Mouse (Mus musculus): ENCODE measurements around the gene Flot1.

- TF ChIP-seq POLR2A (IDR thresholded peaks at IDR 0.05; ENCODE audit: borderline replicate concordance, control insufficient read depth, low read depth, low read length) (no peak), CTCF (IDR thresholded peaks at IDR 0.05; ENCODE audit: control insufficient read depth, insufficient read depth, low read length) (no peak)
These were observed 41.9 kb downstream of the Flot1 start for GRCm38 (mm10) chr17:35864832-35865353.

Data from bone marrow, adult 2 months (tissue).